Mouse (Mus musculus) limb, embryonic 14.5 days (tissue): ENCODE data around the gene Gm49355. TPM values are rescaled to one million over a fixed set of nuclear protein-coding genes. Genes with fewer than 3 reads are reported as not detected.

ENCODE experiments used
- ATAC-seq: fragments of 200-750 bp; cut with Nextera tagmentation; 2 replicates; pipeline ENCODE4 v1.8.0; 2017; ENCODE audit warnings: low read depth, moderate number of reproducible peaks, moderate TSS enrichment; ENCODE audit not compliant: low FRiP score
- DNase-seq: peaks from one replicate; pipeline ENCODE4 v3.0.0-alpha.2; 2015; ENCODE audit warnings: low spot score
- H3K27ac ChIP-seq: fragments of 300-500 bp; sonication (generic); replicated peaks from 2 replicates; pipeline ENCODE4 v1.5.1; 2014; ENCODE audit warnings: low read depth, mild to moderate bottlenecking, low read length, moderate library complexity, mixed read lengths
- H3K27me3 ChIP-seq: fragments of 300-500 bp; sonication (generic); 2 replicates; pipeline ENCODE4 v1.6.1; 2014; ENCODE audit warnings: low read length, mixed read lengths; ENCODE audit not compliant: control insufficient read depth, insufficient read depth
- H3K36me3 ChIP-seq: fragments of 300-500 bp; sonication (generic); 2 replicates; pipeline ENCODE4 v1.6.1; 2014; ENCODE audit warnings: mild to moderate bottlenecking, low read length, moderate library complexity, mixed read lengths; ENCODE audit not compliant: control insufficient read depth, insufficient read depth
- H3K4me1 ChIP-seq: fragments of 300-500 bp; sonication (generic); 2 replicates; pipeline ENCODE4 v1.6.1; 2014; ENCODE audit warnings: antibody characterized with exemption, low read length, mixed read lengths; ENCODE audit not compliant: control insufficient read depth, insufficient read depth
- H3K4me2 ChIP-seq: fragments of 300-500 bp; sonication (generic); replicated peaks from 2 replicates; pipeline ENCODE4 v1.6.1; 2014; ENCODE audit warnings: low read depth, mild to moderate bottlenecking, low read length, moderate library complexity; ENCODE audit not compliant: severe bottlenecking
- H3K4me3 ChIP-seq: fragments of 300-500 bp; sonication (generic); replicated peaks from 2 replicates; pipeline ENCODE4 v1.5.1; 2014; ENCODE audit warnings: low read length
- H3K9ac ChIP-seq: fragments of 300-500 bp; sonication (generic); 2 replicates; pipeline ENCODE4 v1.6.1; 2014; ENCODE audit warnings: mild to moderate bottlenecking, low read depth, low read length, moderate library complexity; ENCODE audit not compliant: severe bottlenecking
- H3K9me3 ChIP-seq: fragments of 300-500 bp; sonication (generic); 2 replicates; pipeline ENCODE4 v1.6.1; 2016; ENCODE audit warnings: low read length; ENCODE audit not compliant: control insufficient read depth
- POLR2A ChIP-seq: fragments of 200-500 bp; IDR thresholded peaks from 2 replicates; pipeline ENCODE4 v1.8.0; 2012; ENCODE audit warnings: inconsistent platforms, mild to moderate bottlenecking, moderate library complexity, borderline replicate concordance; ENCODE audit not compliant: insufficient read depth, insufficient read length; ENCODE audit errors: extremely low read depth
- WGBS: fragments of 180-500 bp; shearing (Covaris S2); extraction: QIAGEN DNeasy Blood & Tissue Kit; methylation state at CpG from one replicate; pipeline ENCODE4 v1.1.7; 2014; 5-methylcytosine and 5-hydroxymethylcytosine counted together
- polyA plus RNA-seq, 2 experiments: library from polyadenylated mRNA; depleted of rRNA in 1 of 2; stranded (reverse) in 1 of 2; unstranded in 1 of 2; fragments of >200 nt; fragmentation: Nextera tagmentation in 1 of 2; extraction: Ambion mirVana in 1 of 2; gene quantifications; 2 replicates each; pipeline versions ENCODE4 v1.2.1 to v1.2.3; 2012 to 2014

Gene Gm49355
- polyA plus RNA-seq, 2 experiments = 0.09 to 0.11 TPM

GRCm38 (mm10) chr14:12346011-12346864 is 62.5 kb downstream of the Gm49355 start:
- Histone ChIP-seq H3K27me3 (peaks cover 100% of the 10 kb centered on the region), H3K36me3 (no peaks in the 10 kb centered on the region), H3K4me1 (peaks cover 3% of the 10 kb centered on the region; the same call in 1 of the 2 replicates), H3K4me3 (peak overlapping the region; percentile 26), H3K9me3 (no peaks in the 10 kb centered on the region), H3K4me2 (peak overlapping the region; percentile 41), H3K9ac (0 out of 2 replicates have a peak overlapping the region, but pooled peaks have one; percentile 16), H3K27ac (no peak overlapping the region)
- no peak for TF ChIP-seq POLR2A
- WGBS = under 1% methylated on average over 50 of the region's 50 CpGs
- ATAC-seq (no peak), DNase-seq (peak; percentile 11)

GRCm38 (mm10) chr14:12346865-12347600 is 63.3 kb downstream of the Gm49355 start:
- H3K9me3 ChIP-seq = no peaks in the 10 kb centered on the region
- H3K36me3 ChIP-seq = no peaks in the 10 kb centered on the region
- peak overlapping the region; percentile 41 for H3K4me2 ChIP-seq
- DNase-seq (peak; percentile 3), ATAC-seq (no peak)
- no peak overlapping the region for H3K27ac ChIP-seq
- no peak for TF ChIP-seq POLR2A
- H3K4me3 ChIP-seq = peak overlapping the region; percentile 26
- WGBS = 1% methylated on average over 26 of the region's 26 CpGs
- 0 out of 2 replicates have a peak overlapping the region, but pooled peaks have one; percentile 16 for H3K9ac ChIP-seq
- H3K27me3 ChIP-seq = peaks cover 99% of the 10 kb centered on the region
- H3K4me1 ChIP-seq = peaks cover 3% of the 10 kb centered on the region; the same call in 1 of the 2 replicates

GRCm38 (mm10) chr14:12348089-12348488 is 64.3 kb downstream of the Gm49355 start, which contains the start of gene Fezf2:
Fezf2 (minus strand) TSS chr14:12348189.
- peaks cover 97% of the 10 kb centered on the region for H3K27me3 ChIP-seq
- no peaks in the 10 kb centered on the region for H3K9me3 ChIP-seq
- H3K27ac ChIP-seq = no peak within 1 kb of the TSS
- WGBS = 5% methylated on average over 2 of the region's 2 CpGs
- no peak for DNase-seq
- H3K4me1 ChIP-seq = peaks cover 3% of the 10 kb centered on the region; the same call in 1 of the 2 replicates
- ATAC-seq = no peak
- H3K4me3 ChIP-seq = peak within 1 kb of the TSS; percentile 26; the same call in 1 of the 2 replicates
- 0 out of 2 replicates have a peak within 1 kb of the TSS, but pooled peaks have one; percentile 41 for H3K4me2 ChIP-seq
- no peaks in the 10 kb centered on the region for H3K36me3 ChIP-seq
- H3K9ac ChIP-seq = no peak within 1 kb of the TSS
- TF ChIP-seq POLR2A = no peak

GRCm38 (mm10) chr14:12349334-12350090 is 65.7 kb downstream of the Gm49355 start:
- H3K4me2 ChIP-seq = no peak overlapping the region
- 6% methylated on average over 15 of the region's 15 CpGs for WGBS
- H3K9ac ChIP-seq = no peak overlapping the region
- H3K27ac ChIP-seq = no peak overlapping the region
- DNase-seq (no peak), ATAC-seq (no peak)
- peaks cover 3% of the 10 kb centered on the region; the same call in 1 of the 2 replicates for H3K4me1 ChIP-seq
- H3K4me3 ChIP-seq = no peak overlapping the region
- H3K27me3 ChIP-seq = peaks cover 95% of the 10 kb centered on the region
- H3K36me3 ChIP-seq = no peaks in the 10 kb centered on the region
- TF ChIP-seq POLR2A = no peak
- H3K9me3 ChIP-seq = no peaks in the 10 kb centered on the region
